Mouse (Mus musculus): Measurements from ENCODE around the gene Cd101.

The Cd101 gene

GRCm38 (mm10) chr3:101003575-101004356 is 25.6 kb downstream of the Cd101 start:
- in situ Hi-C loops (cut with MboI, MseI) = no loop called here

- in situ Hi-C loops (cut with MboI, MseI) = no loop called here
Measured at GRCm38 (mm10) chr3:100999732-101000131, 29.6 kb downstream of the Cd101 start.

GRCm38 (mm10) chr3:100998904-100999340 is 30.4 kb downstream of the Cd101 start:
- in situ Hi-C loops (cut with MboI, MseI) = no loop called here

- in situ Hi-C loops (cut with MboI, MseI) = no loop called here
Measured at GRCm38 (mm10) chr3:100997785-100998570, 31.4 kb downstream of the Cd101 start.

- in situ Hi-C loops (cut with MboI, MseI) = no loop called here
Measured at GRCm38 (mm10) chr3:100994252-100994651, 35.1 kb downstream of the Cd101 start.

- in situ Hi-C loops (cut with MboI, MseI) = no loop called here
Measured at GRCm38 (mm10) chr3:100993718-100994117, 35.6 kb downstream of the Cd101 start.

- in situ Hi-C loops (cut with MboI, MseI) = no loop called here
Measured at GRCm38 (mm10) chr3:100993158-100993557, 36.2 kb downstream of the Cd101 start.

- in situ Hi-C loops (cut with MboI, MseI) = no loop called here
Measured at GRCm38 (mm10) chr3:100990231-100990630, 39.1 kb downstream of the Cd101 start.

- in situ Hi-C loops (cut with MboI, MseI) = no loop called here
Measured at GRCm38 (mm10) chr3:100989417-100989816, 39.9 kb downstream of the Cd101 start.

GRCm38 (mm10) chr3:100979290-100979689 is 50.1 kb downstream of the Cd101 start:
- in situ Hi-C loops (cut with MboI, MseI) = no loop called here

- in situ Hi-C loops (cut with MboI, MseI) = loop anchor here (5.0 kb wide), 1 partner anchor 323 kb away; no protein-coding TSS in a partner anchor
Measured at GRCm38 (mm10) chr3:100973906-100974305, 55.5 kb downstream of the Cd101 start.

- in situ Hi-C loops (cut with MboI, MseI) = no loop called here
Measured at GRCm38 (mm10) chr3:100969176-100969917, 60.0 kb downstream of the Cd101 start, which contains the start of gene Ttf2. Gene Ttf2 (minus strand): TSS chr3:100969663.

- in situ Hi-C loops (cut with MboI, MseI) = no loop called here
Measured at GRCm38 (mm10) chr3:100963849-100964542, 65.4 kb downstream of the Cd101 start.

- in situ Hi-C loops (cut with MboI, MseI) = no loop called here
Measured at GRCm38 (mm10) chr3:100961501-100961900, 67.9 kb downstream of the Cd101 start.

- in situ Hi-C loops (cut with MboI, MseI) = no loop called here
Measured at GRCm38 (mm10) chr3:100961007-100961406, 68.3 kb downstream of the Cd101 start.

- in situ Hi-C loops (cut with MboI, MseI) = loop anchor here (5.0 kb wide), 1 partner anchor 503 kb away; no protein-coding TSS in a partner anchor
Measured at GRCm38 (mm10) chr3:100954616-100955015, 74.7 kb downstream of the Cd101 start.

- in situ Hi-C loops (cut with MboI, MseI) = no loop called here
Measured at GRCm38 (mm10) chr3:100951531-100951930, 77.8 kb downstream of the Cd101 start.

- in situ Hi-C loops (cut with MboI, MseI) = no loop called here
Measured at GRCm38 (mm10) chr3:100947286-100947685, 82.1 kb downstream of the Cd101 start.
